Mouse (Mus musculus): ENCODE results near the gene Dpf2.

DNA sequence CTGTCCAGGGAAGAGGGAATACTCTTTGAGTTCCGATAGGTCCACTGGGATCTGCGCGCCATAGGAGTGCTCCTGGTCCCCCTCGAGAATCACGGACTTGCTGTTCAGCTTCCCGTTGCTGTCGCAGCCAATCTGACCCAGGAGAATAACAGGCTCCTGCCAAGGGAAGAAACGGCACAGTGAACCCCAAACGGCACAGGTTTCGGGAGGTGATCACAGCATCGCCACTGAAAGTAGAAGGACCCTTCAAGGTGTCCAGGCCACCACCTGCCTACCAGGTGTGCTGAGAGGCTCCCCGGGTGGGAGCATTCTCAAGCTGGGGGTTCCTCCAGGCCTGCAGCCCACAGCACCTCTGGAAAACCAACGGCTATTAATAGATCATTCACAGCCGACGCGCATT, 38.8 kb upstream of the Dpf2 start:
- TF ChIP-seq EP300 (IDR thresholded peaks at IDR 0.05; ENCODE audit: low read depth): no peak
- no peak for TF ChIP-seq CTCF (IDR thresholded peaks at IDR 0.05; ENCODE audit: low read depth)
